Mouse (Mus musculus) bone marrow macrophage, adult 2 months (primary cell): ENCODE data around the gene Arrdc3.

Experiments
- CTCF ChIP-seq: IDR thresholded peaks from 2 replicates; pipeline ENCODE4 v1.5.1; 2012; ENCODE audit warnings: low read depth, mild to moderate bottlenecking, low read length, moderate library complexity
- POLR2A ChIP-seq: IDR thresholded peaks from 2 replicates; pipeline ENCODE4 v1.6.1; 2012; ENCODE audit warnings: mild to moderate bottlenecking, low read depth, low read length, borderline replicate concordance

DNA sequence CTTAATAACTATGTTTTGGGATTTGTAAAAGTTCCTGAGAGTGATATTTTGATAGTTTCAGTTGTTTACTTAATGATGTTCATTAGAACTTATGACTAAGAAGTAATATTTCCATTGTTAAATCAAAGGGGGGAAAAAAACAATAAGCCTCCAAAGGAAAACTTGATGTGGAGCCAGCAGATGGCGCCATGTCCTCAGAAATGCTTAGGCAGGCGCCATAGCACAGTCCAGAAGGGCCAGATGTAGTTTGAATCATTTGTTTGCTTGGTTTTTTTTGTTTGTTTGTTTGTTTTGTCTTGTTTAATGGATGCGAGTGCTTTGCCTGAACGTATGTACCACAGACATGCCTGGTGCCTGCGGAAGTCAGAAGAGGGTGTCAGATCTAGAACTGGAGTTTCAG is 21.0 kb upstream of the Arrdc3 start:
- peak; percentile 85 for TF ChIP-seq CTCF
- TF ChIP-seq POLR2A: no peak
